Mouse (Mus musculus): ENCODE measurements around the gene Pgpep1l. TPM values are rescaled to one million over a fixed set of nuclear protein-coding genes. Genes with fewer than 3 reads are reported as not detected.

Gene Pgpep1l
- polyA plus RNA-seq, 1 experiment: 0.22 TPM

GRCm38 (mm10) chr7:68250411-68250810, 13.6 kb downstream of the Pgpep1l start:
- H3K79me2 ChIP-seq (ENCODE audit: control insufficient read depth, insufficient read depth): no peaks in the 10 kb centered on the region
- H3K27me3 ChIP-seq (ENCODE audit: control insufficient read depth, insufficient read depth, insufficient read length): no peaks in the 10 kb centered on the region
- H3K4me3 ChIP-seq: no peak overlapping the region
- TF ChIP-seq MYOD1 (IDR thresholded peaks at IDR 0.05; ENCODE audit: control insufficient read depth in 1 of 3, insufficient read length in 2 of 3, low read depth in 2 of 3): no peak
- TF ChIP-seq POLR2AphosphoS2 (IDR thresholded peaks at IDR 0.05; ENCODE audit: insufficient read length, low read depth): no peak
- TF ChIP-seq TCF12 (IDR thresholded peaks at IDR 0.05; ENCODE audit: insufficient read depth, poor library complexity, severe bottlenecking): no peak
- H3K4me2 ChIP-seq (ENCODE audit: low read depth): no peak overlapping the region
- H3K36me3 ChIP-seq (ENCODE audit: control insufficient read depth, insufficient read depth): no peaks in the 10 kb centered on the region
- no peak overlapping the region for H3ac ChIP-seq (ENCODE audit: control insufficient read depth, insufficient read length)

DNA sequence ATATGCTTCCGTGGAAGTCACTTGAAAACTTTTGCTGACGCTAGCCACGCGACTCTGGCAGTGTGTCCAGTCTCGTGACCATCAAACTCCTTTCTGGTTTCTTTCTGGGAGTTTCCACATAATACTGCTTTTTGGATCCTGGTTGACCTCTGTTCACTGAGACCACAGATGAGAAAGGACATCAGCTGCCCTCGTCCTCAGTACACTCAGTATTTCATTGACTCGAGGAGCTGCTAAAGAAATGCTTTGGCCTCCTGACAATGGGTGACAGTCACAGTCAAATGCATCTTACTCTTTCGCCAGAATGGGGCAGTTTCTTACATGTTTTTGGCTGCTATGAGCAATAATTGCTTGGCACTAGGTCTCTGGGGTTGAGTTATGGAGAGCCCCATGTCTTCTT, 17.8 kb downstream of the Pgpep1l start:
- H3K79me2 ChIP-seq (ENCODE audit: control insufficient read depth, insufficient read depth): no peaks in the 10 kb centered on the region
- H3K4me3 ChIP-seq: no peak overlapping the region
- no peak overlapping the region for H3K4me2 ChIP-seq (ENCODE audit: low read depth)
- no peak overlapping the region for H3ac ChIP-seq (ENCODE audit: control insufficient read depth, insufficient read length)
- no peaks in the 10 kb centered on the region for H3K36me3 ChIP-seq (ENCODE audit: control insufficient read depth, insufficient read depth)
- no peaks in the 10 kb centered on the region for H3K27me3 ChIP-seq (ENCODE audit: control insufficient read depth, insufficient read depth, insufficient read length)
- TF ChIP-seq USF1 (IDR thresholded peaks at IDR 0.05; ENCODE audit: low read depth): no peak
- no peak for TF ChIP-seq POLR2AphosphoS2 (IDR thresholded peaks at IDR 0.05; ENCODE audit: insufficient read length, low read depth)
- no peak for TF ChIP-seq TCF3 (IDR thresholded peaks at IDR 0.05; ENCODE audit: insufficient read length, low read depth)
- TF ChIP-seq SRF (IDR thresholded peaks at IDR 0.05; ENCODE audit: control insufficient read depth, insufficient read length, low read depth): no peak
- TF ChIP-seq CEBPB (IDR thresholded peaks at IDR 0.05; ENCODE audit: insufficient read depth, poor library complexity, severe bottlenecking): no peak
- no peak for TF ChIP-seq E2F4 (IDR thresholded peaks at IDR 0.05; ENCODE audit: insufficient read depth)
- no peak for TF ChIP-seq MAX (IDR thresholded peaks at IDR 0.05; ENCODE audit: low read depth)

GRCm38 (mm10) chr7:68245681-68246080, 18.4 kb downstream of the Pgpep1l start:
- Histone ChIP-seq H3ac (ENCODE audit: control insufficient read depth, insufficient read length) (no peak overlapping the region), H3K79me2 (ENCODE audit: control insufficient read depth, insufficient read depth) (no peaks in the 10 kb centered on the region), H3K4me3 (no peak overlapping the region), H3K27me3 (ENCODE audit: control insufficient read depth, insufficient read depth, insufficient read length) (no peaks in the 10 kb centered on the region), H3K4me2 (ENCODE audit: low read depth) (no peak overlapping the region), H3K36me3 (ENCODE audit: control insufficient read depth, insufficient read depth) (no peaks in the 10 kb centered on the region)
- TF ChIP-seq MYOG (IDR thresholded peaks at IDR 0.05; ENCODE audit: control insufficient read depth in 1 of 3, insufficient read depth in 1 of 3, insufficient read length in 2 of 3, low read depth in 2 of 3): no peak
- no peak for TF ChIP-seq POLR2AphosphoS2 (IDR thresholded peaks at IDR 0.05; ENCODE audit: insufficient read length, low read depth)
- TF ChIP-seq MAX (IDR thresholded peaks at IDR 0.05; ENCODE audit: low read depth): no peak
- no peak for TF ChIP-seq POLR2A (IDR thresholded peaks at IDR 0.05; ENCODE audit: insufficient read length, low read depth)
- no peak for TF ChIP-seq CEBPB (IDR thresholded peaks at IDR 0.05; ENCODE audit: insufficient read depth, poor library complexity, severe bottlenecking)
- no peak for TF ChIP-seq MYOD1 (IDR thresholded peaks at IDR 0.05; ENCODE audit: control insufficient read depth in 1 of 3, insufficient read length in 2 of 3, low read depth in 2 of 3)
- no peak for TF ChIP-seq E2F4 (IDR thresholded peaks at IDR 0.05; ENCODE audit: insufficient read depth)

- Histone ChIP-seq H3K79me2 (ENCODE audit: control insufficient read depth, insufficient read depth) (no peaks in the 10 kb centered on the region), H3K4me3 (no peak overlapping the region), H3ac (ENCODE audit: control insufficient read depth, insufficient read length) (no peak overlapping the region), H3K36me3 (ENCODE audit: control insufficient read depth, insufficient read depth) (no peaks in the 10 kb centered on the region), H3K27me3 (ENCODE audit: control insufficient read depth, insufficient read depth, insufficient read length) (no peaks in the 10 kb centered on the region), H3K4me2 (ENCODE audit: low read depth) (no peak overlapping the region)
- TF ChIP-seq E2F4 (IDR thresholded peaks at IDR 0.05; ENCODE audit: insufficient read depth): no peak
- no peak for TF ChIP-seq POLR2AphosphoS2 (IDR thresholded peaks at IDR 0.05; ENCODE audit: insufficient read length, low read depth)
- TF ChIP-seq USF1 (IDR thresholded peaks at IDR 0.05; ENCODE audit: low read depth): no peak
- no peak for TF ChIP-seq MYOD1 (IDR thresholded peaks at IDR 0.05; ENCODE audit: control insufficient read depth in 1 of 3, insufficient read length in 2 of 3, low read depth in 2 of 3)
- TF ChIP-seq REST (IDR thresholded peaks at IDR 0.05; ENCODE audit: insufficient read depth, insufficient read length): no peak
- TF ChIP-seq TCF12 (IDR thresholded peaks at IDR 0.05; ENCODE audit: insufficient read depth, poor library complexity, severe bottlenecking): no peak
- no peak for TF ChIP-seq MAX (IDR thresholded peaks at IDR 0.05; ENCODE audit: low read depth)
- TF ChIP-seq CEBPB (IDR thresholded peaks at IDR 0.05; ENCODE audit: insufficient read depth, poor library complexity, severe bottlenecking): no peak
These were observed 22.8 kb downstream of the Pgpep1l start for GRCm38 (mm10) chr7:68241205-68241604.

- Histone ChIP-seq H3K36me3 (ENCODE audit: control insufficient read depth, insufficient read depth) (no peaks in the 10 kb centered on the region), H3ac (ENCODE audit: control insufficient read depth, insufficient read length) (no peak overlapping the region), H3K79me2 (ENCODE audit: control insufficient read depth, insufficient read depth) (no peaks in the 10 kb centered on the region), H3K4me3 (no peak overlapping the region), H3K27me3 (ENCODE audit: control insufficient read depth, insufficient read depth, insufficient read length) (no peaks in the 10 kb centered on the region), H3K4me2 (ENCODE audit: low read depth) (peak overlapping the region; percentile 9)
- TF ChIP-seq MYOG (IDR thresholded peaks at IDR 0.05; ENCODE audit: control insufficient read depth in 1 of 3, insufficient read depth in 1 of 3, insufficient read length in 2 of 3, low read depth in 2 of 3) (peak; percentile 24 to 72 (median 54)), SRF (IDR thresholded peaks at IDR 0.05; ENCODE audit: control insufficient read depth, insufficient read length, low read depth) (no peak), MYOD1 (IDR thresholded peaks at IDR 0.05; ENCODE audit: control insufficient read depth in 1 of 3, insufficient read length in 2 of 3, low read depth in 2 of 3) (peak in 2 of 3 experiments; percentile 52 to 80)
These were observed 24.7 kb downstream of the Pgpep1l start for GRCm38 (mm10) chr7:68239220-68239827.
